Mouse (Mus musculus): ENCODE measurements around the gene Nynrin. TPM values are rescaled to one million over a fixed set of nuclear protein-coding genes. Genes with fewer than 3 reads are reported as not detected.
A peak's percentile ranks its signal among the peaks of the same experiment; 100 is the strongest.

Gene Nynrin
- total RNA-seq, 4 experiments from 2014 or later = 1.2 to 3.6 (median 1.9) TPM

GRCm38 (mm10) chr14:55877469-55878315, 23.9 kb downstream of the Nynrin start:
- no peak for DNase-seq (ENCODE audit: low spot score in 2 of 2)

- no peak for DNase-seq (ENCODE audit: low spot score in 2 of 2)
Measured at GRCm38 (mm10) chr14:55878316-55878940, 24.6 kb downstream of the Nynrin start.

GRCm38 (mm10) chr14:55879623-55880022, 25.8 kb downstream of the Nynrin start:
- DNase-seq (ENCODE audit: low spot score in 2 of 2) = peak; percentile 31 to 48

DNA sequence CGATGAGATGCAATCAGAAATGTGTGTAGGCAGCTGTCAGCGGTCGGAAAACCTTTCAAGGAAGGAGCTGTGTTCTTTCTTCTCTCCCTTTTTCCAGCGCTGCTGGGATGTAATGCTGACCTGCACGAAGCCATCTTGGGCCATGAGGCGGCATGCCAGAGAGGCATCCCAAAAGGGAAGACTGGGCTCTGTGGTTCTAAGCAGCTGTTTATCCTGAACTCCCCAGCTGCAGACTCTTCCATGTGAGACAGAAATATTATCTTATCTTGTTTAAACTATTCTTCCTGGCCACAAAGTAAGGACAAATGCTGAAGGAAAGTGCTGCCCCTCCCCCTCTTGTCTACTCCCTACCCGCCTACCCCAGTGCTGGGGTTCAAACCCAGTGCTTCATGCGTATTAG, 27.2 kb downstream of the Nynrin start:
- DNase-seq (ENCODE audit: low spot score in 2 of 2) = no peak

DNA sequence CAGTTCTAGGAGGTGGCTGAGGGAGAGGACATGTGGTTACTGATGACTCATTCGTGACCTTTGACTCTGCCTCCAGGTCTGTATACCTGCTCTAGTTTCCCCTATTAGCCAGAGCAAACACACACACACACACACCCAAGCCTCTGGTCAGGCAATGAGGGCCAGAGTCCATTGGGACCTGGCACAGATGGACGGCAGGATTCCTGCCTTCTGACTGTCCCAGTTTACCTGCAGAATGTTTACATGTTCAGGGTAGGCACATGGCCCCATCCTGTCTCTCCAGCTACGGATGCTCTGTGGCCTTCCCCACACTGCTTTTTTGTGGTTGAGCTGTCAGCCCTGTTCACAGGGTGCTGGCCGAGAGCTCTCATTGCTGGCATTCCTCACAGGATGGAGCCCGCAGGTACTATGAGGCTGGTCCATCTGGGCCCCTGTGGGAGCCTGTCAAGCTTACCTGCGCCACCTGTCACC, 28.4 kb downstream of the Nynrin start:
- DNase-seq (ENCODE audit: low spot score in 2 of 2) = no peak

- no peak for DNase-seq (ENCODE audit: low spot score in 2 of 2)
Measured at GRCm38 (mm10) chr14:55883149-55883661, 29.4 kb downstream of the Nynrin start.

DNA sequence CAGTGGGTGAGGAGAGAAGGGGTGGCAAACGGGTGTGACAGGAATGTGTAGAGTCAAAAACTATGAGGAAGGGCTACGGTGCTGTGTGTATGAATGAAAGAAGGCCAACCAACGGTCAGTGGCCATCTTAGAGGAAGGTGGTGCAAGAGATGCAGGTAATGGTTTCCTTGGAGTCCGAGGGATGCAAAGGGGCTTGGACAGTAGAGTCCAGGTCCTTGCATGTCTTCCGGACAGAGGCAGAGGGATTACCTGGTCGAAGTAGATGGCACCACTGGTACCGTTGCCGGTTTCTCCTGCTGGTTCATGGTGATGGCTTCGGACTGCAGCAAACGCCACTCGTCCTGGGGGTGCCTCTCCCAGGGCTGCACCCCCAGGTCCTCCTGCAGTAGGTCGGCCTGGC, 29.9 kb downstream of the Nynrin start:
- DNase-seq (ENCODE audit: low spot score in 2 of 2) = no peak

GRCm38 (mm10) chr14:55884166-55884565, 30.4 kb downstream of the Nynrin start, which contains the start of gene Cbln3:
Cbln3 (minus strand) TSS chr14:55884392.
- DNase-seq (ENCODE audit: low spot score in 2 of 2) = peak; percentile 46 to 59

- DNase-seq (ENCODE audit: low spot score in 2 of 2) = peak; percentile 90 to 93
Measured at GRCm38 (mm10) chr14:55884713-55885113, 30.9 kb downstream of the Nynrin start, which contains the start of gene Khnyn. Khnyn (plus strand) TSS chr14:55884947.

GRCm38 (mm10) chr14:55885114-55885790, 31.4 kb downstream of the Nynrin start:
- no peak for DNase-seq (ENCODE audit: low spot score in 2 of 2)

DNA sequence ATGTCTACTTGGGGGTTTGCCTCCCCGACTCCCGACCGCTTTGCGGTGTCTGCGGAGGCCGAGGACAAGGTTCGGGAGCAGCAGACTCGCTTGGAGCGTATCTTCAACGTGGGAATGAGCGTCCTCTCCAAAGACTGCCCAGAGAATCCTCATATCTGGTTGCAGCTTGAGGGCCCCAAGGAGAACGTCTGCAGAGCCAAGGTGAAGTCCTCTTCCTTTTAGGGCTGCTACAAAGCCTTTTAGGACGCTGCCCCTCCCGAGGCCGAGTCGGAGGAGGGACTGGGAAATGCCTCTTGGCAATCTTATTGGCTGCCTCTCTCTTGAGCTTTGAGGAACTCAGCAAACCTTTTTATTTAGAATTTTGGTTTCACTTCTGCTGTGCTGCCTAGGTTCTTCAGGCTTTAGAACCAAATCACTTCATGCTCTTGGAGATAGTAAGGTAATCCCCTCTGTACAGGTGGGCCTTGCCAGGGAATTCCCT, 32.0 kb downstream of the Nynrin start:
- peak in 1 of 2 experiments; percentile 36 for DNase-seq (ENCODE audit: low spot score in 2 of 2)

DNA sequence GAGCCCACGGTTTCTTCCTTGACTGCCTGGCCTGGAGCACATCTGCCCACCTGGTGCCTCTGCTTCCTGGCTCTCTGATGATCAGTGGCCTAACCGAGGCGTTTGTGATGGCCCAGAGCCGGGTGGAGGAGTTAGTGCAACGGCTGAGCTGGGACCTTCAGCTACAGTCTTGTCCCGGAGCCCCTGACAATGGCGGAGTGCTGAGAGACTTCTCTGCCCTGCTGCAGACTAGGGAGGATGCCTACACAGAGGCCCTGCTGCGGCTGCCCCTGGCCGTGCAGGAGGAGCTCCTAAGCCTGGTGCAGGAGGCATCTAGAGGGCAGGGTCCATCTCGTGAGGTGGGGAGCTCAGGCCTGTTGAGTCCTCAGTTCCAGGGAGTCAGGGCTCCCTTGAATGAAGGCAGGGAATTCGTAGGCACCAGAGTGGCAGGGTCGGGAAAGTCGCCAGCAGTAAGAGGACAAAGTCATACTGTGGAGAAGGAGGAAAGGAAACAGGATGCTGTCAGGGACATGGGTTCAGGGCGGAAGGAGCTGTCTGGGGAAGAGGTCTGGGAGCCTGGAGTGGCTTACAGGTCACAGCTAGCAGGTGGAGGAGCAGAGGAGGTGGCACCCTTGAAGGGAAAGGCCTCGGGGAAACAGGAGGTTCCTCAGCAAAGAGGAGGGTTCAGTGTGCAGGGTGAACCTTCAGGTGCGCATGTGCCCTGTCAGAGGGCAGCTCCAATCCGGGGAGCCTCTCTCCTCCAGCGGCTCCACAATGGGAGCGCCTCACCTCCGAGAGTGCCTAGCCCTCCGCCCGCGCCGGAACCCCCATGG, 33.0 kb downstream of the Nynrin start:
- no peak for DNase-seq (ENCODE audit: low spot score in 2 of 2)

GRCm38 (mm10) chr14:55897671-55898070, 43.9 kb downstream of the Nynrin start:
- DNase-seq (ENCODE audit: low spot score in 2 of 2) = no peak

DNA sequence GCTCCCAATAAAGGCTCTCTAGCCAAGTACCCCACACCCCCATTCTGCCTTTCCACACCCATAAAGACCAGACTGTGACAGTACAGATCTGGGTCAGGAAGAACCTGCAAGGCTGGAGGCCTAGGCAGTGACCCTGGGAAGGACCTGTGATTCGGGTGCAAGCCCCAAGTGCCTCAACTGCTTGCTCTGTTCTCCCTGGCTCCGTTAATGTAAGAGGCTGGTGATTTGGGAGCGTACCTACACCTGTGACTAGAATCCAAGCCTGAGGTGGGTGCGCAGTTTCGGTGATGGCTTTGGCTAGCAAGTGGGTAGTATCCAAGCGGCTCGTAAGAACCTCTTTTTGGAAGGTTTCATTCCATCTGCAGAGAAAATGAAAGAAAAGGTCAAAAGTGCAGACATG, 45.1 kb downstream of the Nynrin start:
- no peak for DNase-seq (ENCODE audit: low spot score in 2 of 2)

GRCm38 (mm10) chr14:55899701-55900413, 46.0 kb downstream of the Nynrin start, which contains the start of gene Sdr39u1:
Sdr39u1 (minus strand) TSS chr14:55900293.
- DNase-seq (ENCODE audit: low spot score in 2 of 2) = peak; percentile 71 to 84

DNA sequence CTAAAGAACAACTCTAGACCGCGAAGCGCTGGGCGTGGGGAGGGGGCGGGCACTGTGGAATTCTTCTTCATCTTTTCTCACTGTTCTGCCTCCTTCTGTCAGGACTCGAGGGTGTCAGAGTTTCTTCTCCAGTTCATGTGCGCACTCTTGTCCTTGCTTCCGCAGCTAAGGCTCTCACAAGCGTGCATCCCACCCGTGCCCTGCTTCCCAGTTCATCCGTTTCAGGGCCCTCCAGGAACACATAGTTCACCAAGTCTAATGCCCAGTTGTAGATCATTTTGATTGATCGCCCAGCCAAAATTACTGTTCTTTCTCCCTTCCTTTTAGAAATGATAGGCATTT, 46.6 kb downstream of the Nynrin start:
- no peak for DNase-seq (ENCODE audit: low spot score in 2 of 2)

GRCm38 (mm10) chr14:55905518-55905917, 51.7 kb downstream of the Nynrin start:
- DNase-seq (ENCODE audit: low spot score in 2 of 2) = no peak

DNA sequence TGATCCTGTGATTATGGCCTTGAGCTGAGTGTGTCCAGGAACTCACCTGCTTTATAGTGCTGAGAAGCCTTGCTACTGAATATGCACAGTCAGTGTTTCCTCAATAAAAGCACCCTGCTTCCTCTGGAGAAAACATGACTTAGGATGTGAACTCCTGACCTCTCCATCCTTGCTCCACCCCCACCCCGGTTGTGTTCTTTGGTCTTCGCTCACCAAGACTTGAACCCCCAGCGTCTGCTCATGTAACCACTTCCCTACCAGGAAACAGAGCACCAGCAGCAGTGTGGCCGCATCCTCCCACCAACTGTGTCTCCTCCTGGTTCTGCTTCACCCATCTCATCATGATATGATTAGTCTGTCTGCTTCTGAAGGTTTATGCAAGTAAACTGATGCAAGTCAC, 59.6 kb downstream of the Nynrin start:
- no peak for DNase-seq (ENCODE audit: low spot score in 2 of 2)

GRCm38 (mm10) chr14:55918240-55919082, 64.7 kb downstream of the Nynrin start:
- peak; percentile 40 to 50 for DNase-seq (ENCODE audit: low spot score in 2 of 2)

All from gastrocnemius, adult 8-10 months (tissue).